Mouse (Mus musculus): ENCODE data around the gene Adamtsl3. TPM values are rescaled to one million over a fixed set of nuclear protein-coding genes. Genes with fewer than 3 reads are reported as not detected.

Gene Adamtsl3
- 1.4 and 2.1 TPM in 2 replicates for polyA plus RNA-seq (2012; rRNA removed; ENCODE audit: low replicate concordance)

DNA sequence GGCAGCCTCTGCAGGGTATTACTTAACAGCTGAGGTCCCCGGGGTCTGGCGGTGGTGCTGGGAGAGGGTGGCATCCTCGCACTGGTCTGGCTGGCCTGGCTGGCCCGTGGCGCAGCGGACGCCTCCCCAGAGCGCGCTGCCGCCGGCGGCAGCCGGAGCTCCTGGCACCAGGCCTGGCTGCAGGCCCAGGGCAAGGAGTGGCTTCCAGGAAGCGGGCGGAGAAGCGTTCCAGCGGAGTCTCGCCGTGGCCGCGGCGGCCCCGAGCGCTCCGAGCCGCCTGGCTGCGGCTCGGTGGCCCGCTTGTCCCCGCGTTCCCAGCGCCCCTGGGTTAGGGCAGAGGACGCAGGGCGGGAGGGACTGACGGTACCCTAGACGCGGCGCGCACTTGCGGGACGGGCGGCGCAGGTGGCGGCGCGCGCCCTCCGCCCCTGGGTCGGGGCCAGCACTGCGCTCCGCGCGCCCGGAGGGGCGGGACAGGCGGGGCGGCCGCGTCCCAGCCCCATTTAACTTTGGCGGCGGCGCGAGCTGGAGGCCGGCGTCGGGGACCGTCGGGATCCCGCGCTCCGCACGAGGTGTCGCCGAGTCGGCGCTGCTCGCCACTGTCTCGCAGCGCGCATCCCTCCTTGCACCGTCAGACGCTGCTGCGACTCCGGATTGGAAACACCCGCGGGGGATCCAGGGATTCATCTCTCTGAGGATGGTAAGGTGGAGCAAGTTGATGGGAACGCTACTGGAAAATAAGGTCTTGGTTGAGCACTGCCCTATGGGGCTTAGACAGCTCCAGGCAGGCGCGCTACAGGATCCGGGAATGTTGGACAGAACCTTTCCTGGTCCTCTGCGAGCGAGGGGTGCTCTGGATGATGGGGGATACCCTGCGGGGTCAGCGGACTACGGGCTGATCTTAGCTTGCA lies at the start of gene Adamtsl3:
Gene Adamtsl3 (plus strand): TSS at position 484 of the 911 bp plus-strand sequence.

DNA sequence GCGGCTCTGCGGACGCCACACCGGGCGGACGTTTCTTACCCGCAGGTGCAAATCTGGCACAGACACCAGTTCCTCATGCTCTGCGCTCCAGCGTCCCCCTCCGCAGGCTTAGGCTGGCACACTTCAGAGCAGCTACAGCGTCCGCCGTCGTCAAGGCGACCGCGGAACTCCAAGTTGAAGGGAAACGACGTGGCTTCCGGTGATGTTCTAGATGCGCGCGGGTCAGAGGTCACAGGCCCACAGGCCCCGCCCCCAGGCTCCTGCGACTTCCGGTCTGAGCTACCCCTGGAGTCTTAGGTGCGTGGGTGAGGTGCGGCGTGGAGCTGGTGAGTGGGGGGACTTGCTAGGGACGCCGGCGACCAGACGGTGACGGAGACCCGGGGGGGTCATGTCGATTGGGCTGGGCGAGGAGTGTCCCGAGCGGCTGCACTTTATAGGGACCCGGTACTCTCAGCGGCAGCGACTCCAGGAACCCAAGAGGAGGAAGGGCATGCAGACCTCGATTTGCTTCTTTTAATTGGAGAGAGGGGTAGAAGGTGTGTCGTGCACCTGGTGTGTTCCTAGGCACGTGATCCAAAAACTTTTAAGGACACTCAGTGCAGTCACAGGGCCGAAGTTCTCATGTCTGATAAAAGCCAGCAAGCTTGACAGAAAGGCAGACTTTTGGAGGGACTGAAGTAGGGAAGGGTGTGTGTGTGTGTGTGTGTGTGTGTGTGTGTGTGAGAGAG lies 313.0 kb downstream of the Adamtsl3 start, which contains the start of the genes Saxo2 and Efl1:
Gene Saxo2 (minus strand): TSS at position 176 of the 728 bp plus-strand sequence.
Gene Efl1 (plus strand): TSS at position 262 of the 728 bp plus-strand sequence.

Other genes starting within 250 kb of the Adamtsl3 start
- gene Sh3gl3, start 161.9 kb upstream of the Adamtsl3 start, polyA plus RNA-seq (2012; rRNA removed; ENCODE audit: low replicate concordance), result 0.49 and 1.2 TPM in 2 replicates

All from mammary gland, adult 2 months (tissue).